Mouse (Mus musculus) thymus, adult 2 months (tissue): ENCODE measurements around the gene Cnot6.

ENCODE experiments used
- CTCF ChIP-seq: fragments of 200-500 bp; IDR thresholded peaks from 2 replicates; pipeline ENCODE4 v1.5.1; 2012; ENCODE audit warnings: mild to moderate bottlenecking, control low read depth, low read length, moderate library complexity, borderline replicate concordance; ENCODE audit not compliant: control insufficient read depth, poor library complexity, insufficient read depth; ENCODE audit errors: extremely low read depth
- POLR2A ChIP-seq: fragments of 200-500 bp; IDR thresholded peaks from 2 replicates; pipeline ENCODE4 v1.6.1; 2012; ENCODE audit warnings: mild to moderate bottlenecking, low read length, control low read depth, moderate library complexity; ENCODE audit not compliant: control insufficient read depth, poor library complexity, insufficient read depth; ENCODE audit errors: extremely low read depth

- TF ChIP-seq CTCF (no peak), POLR2A (no peak)
These were observed 26.3 kb upstream of the Cnot6 start for GRCm38 (mm10) chr11:49738659-49739406.
